ENCODE assay signal across 10 mouse cellular contexts in genomic region chr5:139174141-139174540, GRCm38 (mm10). TPM values are rescaled to one million over a fixed set of nuclear protein-coding genes. Genes with fewer than 3 reads are reported as not detected.
A peak's percentile ranks its signal among the peaks of the same experiment; 100 is the strongest.
DNase-seq lines count a peak whose midpoint lies in the region; ATAC-seq and TF ChIP-seq lines count a peak whose summit lies in the region.
"Had no signal": no experiment of that assay in that cellular context is flagged by ENCODE, and none has a peak within 500 bp of the region (broad histone marks: within the 10 kb centered on the region; RNA-seq: fewer than 3 reads in every experiment).

No protein-coding gene starts in this region.

- peaks cover 12% of the 10 kb centered on the region for H3K4me1 ChIP-seq in forebrain, embryonic 10.5 days
- peaks cover 4% of the 10 kb centered on the region; the same call in 1 of the 2 replicates for H3K4me1 ChIP-seq in forebrain, embryonic 14.5 days (ENCODE audit: control insufficient read depth, insufficient read depth, low read length)
- peaks cover 11% of the 10 kb centered on the region; the same call in 1 of the 2 replicates for H3K4me1 ChIP-seq in hindbrain, embryonic 16.5 days (ENCODE audit: control insufficient read depth, insufficient read depth, low read depth, low read length)
- no peaks in the 10 kb centered on the region for H3K4me1 ChIP-seq in midbrain, postnatal 0 days (ENCODE audit: insufficient read depth, low read length)

- 73% methylated on average over 10 of the region's 10 CpGs for WGBS in forebrain, embryonic 10.5 days
- 64% methylated on average over 10 of the region's 10 CpGs for WGBS in forebrain, embryonic 14.5 days
- 63% methylated on average over 10 of the region's 10 CpGs for WGBS in hindbrain, embryonic 16.5 days
- WGBS in midbrain, postnatal 0 days = 46% methylated on average over 10 of the region's 10 CpGs

- no peak overlapping the region for H3K4me3 ChIP-seq in forebrain, embryonic 10.5 days
- H3K4me3 ChIP-seq in forebrain, embryonic 14.5 days (ENCODE audit: low read depth, low read length) = no peak overlapping the region
- no peak overlapping the region for H3K4me3 ChIP-seq in hindbrain, embryonic 16.5 days (ENCODE audit: low read length)
- H3K4me3 ChIP-seq in midbrain, postnatal 0 days (ENCODE audit: low read depth, low read length) = no peak overlapping the region

- no peaks in the 10 kb centered on the region for H3K27me3 ChIP-seq in forebrain, embryonic 10.5 days (ENCODE audit: poor library complexity, severe bottlenecking)
- no peaks in the 10 kb centered on the region for H3K27me3 ChIP-seq in forebrain, embryonic 14.5 days (replicated peaks; ENCODE audit: control insufficient read depth, insufficient read depth, low read length)
- no peaks in the 10 kb centered on the region for H3K27me3 ChIP-seq in hindbrain, embryonic 16.5 days (replicated peaks; ENCODE audit: control insufficient read depth, insufficient read depth, low read length)
- H3K27me3 ChIP-seq in midbrain, postnatal 0 days (ENCODE audit: insufficient read depth, low read length) = no peaks in the 10 kb centered on the region

- no peak for DNase-seq in forebrain, embryonic 10.5 days (ENCODE audit: extremely low spot score, low spot score)
- DNase-seq in forebrain, embryonic 14.5 days (ENCODE audit: low spot score) = no peak
- peak; percentile 35 for DNase-seq in kidney, postnatal 10 days
- DNase-seq in kidney, adult 11 months = no peak
- DNase-seq in midbrain, postnatal 0 days (ENCODE audit: low spot score) = no peak
- no peak for DNase-seq in layer of hippocampus, adult 11-12 months (ENCODE audit: low spot score)
- DNase-seq in gastrocnemius, postnatal 10 days = no peak
- DNase-seq: layer of hippocampus, adult 9-11 months; lung, adult 2 months had no signal

- ATAC-seq in forebrain, embryonic 14.5 days = no peak
- ATAC-seq in hindbrain, embryonic 16.5 days = no peak
- ATAC-seq in midbrain, postnatal 0 days (ENCODE audit: low FRiP score) = peak; percentile 10; the same call in 1 of the 2 replicates

- no peak overlapping the region for H3K9ac ChIP-seq in forebrain, embryonic 14.5 days (ENCODE audit: low read length)
- no peak overlapping the region for H3K9ac ChIP-seq in hindbrain, embryonic 16.5 days (ENCODE audit: low read depth, low read length)
- H3K9ac ChIP-seq in midbrain, postnatal 0 days (replicated peaks; ENCODE audit: low read length, poor library complexity, severe bottlenecking) = no peak overlapping the region

- H3K4me2 ChIP-seq in forebrain, embryonic 14.5 days (ENCODE audit: low read length) = no peak overlapping the region
- H3K4me2 ChIP-seq in hindbrain, embryonic 16.5 days (ENCODE audit: low read length) = no peak overlapping the region
- H3K4me2 ChIP-seq in midbrain, postnatal 0 days (ENCODE audit: low read depth, low read length, poor library complexity, severe bottlenecking) = no peak overlapping the region

- peak overlapping the region; percentile 51; the same call in 1 of the 2 replicates for H3K27ac ChIP-seq in forebrain, embryonic 10.5 days
- H3K27ac ChIP-seq in forebrain, embryonic 14.5 days (ENCODE audit: low read depth, low read length) = no peak overlapping the region
- H3K27ac ChIP-seq in hindbrain, embryonic 16.5 days (ENCODE audit: low read depth, low read length) = peak overlapping the region; percentile 54
- H3K27ac ChIP-seq in midbrain, postnatal 0 days (ENCODE audit: low read depth, low read length) = peak overlapping the region; percentile 69; the same call in 1 of the 2 replicates

- TF ChIP-seq CTCF in midbrain, postnatal 0 days (IDR thresholded peaks at IDR 0.05) = no peak

- peaks cover 94% of the 10 kb centered on the region for H3K36me3 ChIP-seq in forebrain, embryonic 10.5 days (replicated peaks)
- H3K36me3 ChIP-seq in forebrain, embryonic 14.5 days (ENCODE audit: control insufficient read depth, insufficient read depth, low read length) = peaks cover 42% of the 10 kb centered on the region
- H3K36me3 ChIP-seq in hindbrain, embryonic 16.5 days (ENCODE audit: control insufficient read depth, insufficient read depth, low read length) = peaks cover 12% of the 10 kb centered on the region
- peaks cover 25% of the 10 kb centered on the region for H3K36me3 ChIP-seq in midbrain, postnatal 0 days (ENCODE audit: insufficient read depth, low read length)

- no peaks in the 10 kb centered on the region for H3K9me3 ChIP-seq in forebrain, embryonic 10.5 days
- no peaks in the 10 kb centered on the region for H3K9me3 ChIP-seq in forebrain, embryonic 14.5 days (replicated peaks; ENCODE audit: control insufficient read depth, low read length)
- no peaks in the 10 kb centered on the region for H3K9me3 ChIP-seq in hindbrain, embryonic 16.5 days (ENCODE audit: control insufficient read depth, low read length)
- H3K9me3 ChIP-seq in midbrain, postnatal 0 days (ENCODE audit: low read length) = no peaks in the 10 kb centered on the region

RNA-seq across cellular contexts. Expression of gene Dnaaf5, which starts 24.1 kb away (rescaled TPM):
- polyA plus RNA-seq in forebrain, embryonic 10.5 days (2016; fragmentation: Nextera tagmentation; extraction: Ambion mirVana) = 8.0 and 9.9 TPM in 2 replicates
- 2.5 and 2.6 TPM in 2 replicates for polyA plus RNA-seq in forebrain, embryonic 14.5 days (2014; fragmentation: Nextera tagmentation; extraction: Ambion mirVana)
- 2.6 and 5.1 TPM in 2 replicates for polyA plus RNA-seq in hindbrain, embryonic 16.5 days (2015; fragmentation: Nextera tagmentation; extraction: Ambion mirVana)
- total RNA-seq in midbrain, postnatal 0 days (2014; rRNA removed) = 11.6 and 14.0 TPM in 2 replicates
- polyA plus RNA-seq in midbrain, postnatal 0 days (2015; fragmentation: Nextera tagmentation; extraction: Ambion mirVana) = 1.9 and 2.9 TPM in 2 replicates
- 10 to 100 TPM in 1 of 2 experiments, 1 to 10 TPM in 1; 9.0 to 10.1 TPM for total RNA-seq in gastrocnemius, postnatal 10 days (2021)

RNA-seq across cellular contexts. Expression of gene Prkar1b, which starts 24.3 kb away (rescaled TPM):
- 3.3 and 5.1 TPM in 2 replicates for polyA plus RNA-seq in forebrain, embryonic 10.5 days (2016; fragmentation: Nextera tagmentation; extraction: Ambion mirVana)
- polyA plus RNA-seq in forebrain, embryonic 14.5 days (2014; fragmentation: Nextera tagmentation; extraction: Ambion mirVana) = 93.8 and 128 TPM in 2 replicates
- polyA plus RNA-seq in hindbrain, embryonic 16.5 days (2015; fragmentation: Nextera tagmentation; extraction: Ambion mirVana) = 332 and 333 TPM in 2 replicates
- total RNA-seq in midbrain, postnatal 0 days (2014; rRNA removed) = 312 and 397 TPM in 2 replicates
- polyA plus RNA-seq in midbrain, postnatal 0 days (2015; fragmentation: Nextera tagmentation; extraction: Ambion mirVana) = 415 and 445 TPM in 2 replicates
- total RNA-seq in gastrocnemius, postnatal 10 days (2021) = 1 to 10 TPM; 3.2 to 4.3 TPM

RNA-seq across cellular contexts. Expression of gene Sun1, which starts 26.3 kb away (rescaled TPM):
- 52.9 and 53.8 TPM in 2 replicates for polyA plus RNA-seq in forebrain, embryonic 10.5 days (2016; fragmentation: Nextera tagmentation; extraction: Ambion mirVana)
- polyA plus RNA-seq in forebrain, embryonic 14.5 days (2014; fragmentation: Nextera tagmentation; extraction: Ambion mirVana) = 44.4 and 49.0 TPM in 2 replicates
- polyA plus RNA-seq in hindbrain, embryonic 16.5 days (2015; fragmentation: Nextera tagmentation; extraction: Ambion mirVana) = 40.9 and 44.7 TPM in 2 replicates
- total RNA-seq in midbrain, postnatal 0 days (2014; rRNA removed) = 63.6 and 75.0 TPM in 2 replicates
- 32.1 and 35.3 TPM in 2 replicates for polyA plus RNA-seq in midbrain, postnatal 0 days (2015; fragmentation: Nextera tagmentation; extraction: Ambion mirVana)
- total RNA-seq in gastrocnemius, postnatal 10 days (2021) = 10 to 100 TPM; 42.7 to 52.4 TPM

Comparison
In these comparisons a context has a peak if more than half of its experiments do, and no peak if none do; other contexts are left out.
1. RNA of gene Prkar1b, which starts 24.3 kb away (polyA plus RNA-seq): 415 to 445 TPM in midbrain, postnatal 0 days, 332 to 333 TPM in hindbrain, embryonic 16.5 days and 93.8 to 128 TPM in forebrain, embryonic 14.5 days; 3.3 to 5.1 TPM in forebrain, embryonic 10.5 days; every median in the first group is over 10 times any median in the second.